Mouse (Mus musculus): ENCODE measurements around the gene Anapc16. TPM values are rescaled to one million over a fixed set of nuclear protein-coding genes. Genes with fewer than 3 reads are reported as not detected.

The Anapc16 gene
- polyA plus RNA-seq, 1 experiment from 2014 or later: 67.8 TPM

DNA sequence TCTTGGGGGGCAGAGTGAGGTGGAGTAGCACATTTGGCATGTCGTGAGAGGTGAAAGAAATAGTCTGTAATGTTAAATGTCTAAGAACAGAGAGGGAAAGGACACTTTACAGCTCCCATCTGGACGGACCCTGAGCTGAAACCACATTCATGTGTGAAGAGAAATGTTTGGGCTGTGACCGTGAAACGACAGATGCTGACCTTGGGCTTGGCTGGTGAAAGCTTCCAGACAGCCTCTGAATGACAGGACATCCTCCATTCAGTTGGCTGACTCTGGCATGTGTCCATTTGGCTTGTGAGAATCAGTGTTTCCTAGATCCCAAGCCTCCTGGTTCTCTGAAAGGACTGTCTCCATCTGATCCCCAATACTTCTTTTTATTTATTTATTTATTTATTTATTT lies 14.9 kb downstream of the Anapc16 start:
- in situ Hi-C loops (cut with MboI; ENCODE audit: low pct_unique_long_range_greater_than_20kb): no loop called here
- TF ChIP-seq CTCF (IDR thresholded peaks at IDR 0.05): no peak
- no peaks in the 10 kb centered on the region for H3K27me3 ChIP-seq
- DNase-seq (ENCODE audit: low read depth, low spot score): no peak
- no peak for ATAC-seq
- POLR2A ChIA-PET: interaction anchor here (0.7 kb wide), 1 partner anchor 8 kb away, joined by 3 read pairs; no protein-coding TSS in a partner anchor
- CTCF ChIA-PET: no interaction called here

DNA sequence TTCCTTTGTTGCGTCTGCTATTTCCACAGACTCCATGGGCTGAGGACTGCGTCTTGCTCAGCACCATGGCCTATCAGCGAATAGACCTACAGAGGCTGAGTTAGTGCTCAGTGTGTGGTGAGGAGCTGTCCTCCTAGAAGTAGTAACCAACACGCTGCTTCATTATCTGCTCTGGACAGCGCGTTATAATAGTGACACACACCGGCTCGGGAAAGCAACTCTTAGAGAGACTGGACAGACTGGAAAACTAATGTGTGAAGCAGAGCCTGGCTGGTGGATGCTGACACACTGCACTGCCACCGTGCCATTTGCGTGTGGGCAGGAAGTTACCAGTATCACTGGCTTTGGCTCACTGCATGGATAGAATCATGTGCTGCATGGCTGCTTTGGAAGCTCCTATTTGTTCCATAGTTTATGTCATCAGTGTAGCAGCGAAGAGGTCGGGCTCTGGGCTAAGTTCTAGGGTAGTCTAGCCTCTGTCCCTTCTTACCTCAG lies 20.5 kb downstream of the Anapc16 start:
- no peak for TF ChIP-seq CTCF (IDR thresholded peaks at IDR 0.05)
- ATAC-seq: no peak
- ChIA-PET POLR2A (interaction anchor here (0.5 to 0.9 kb wide), 2 partner anchors 10 to 13 kb away, joined by 3 to 7 read pairs; no protein-coding TSS in a partner anchor), CTCF (interaction anchor here (1.2 kb wide), 1 partner anchor 8 kb away, joined by 3 read pairs; no protein-coding TSS in a partner anchor)
- no peaks in the 10 kb centered on the region for H3K27me3 ChIP-seq
- DNase-seq (ENCODE audit: low read depth, low spot score): no peak
- in situ Hi-C loops (cut with MboI; ENCODE audit: low pct_unique_long_range_greater_than_20kb): no loop called here

DNA sequence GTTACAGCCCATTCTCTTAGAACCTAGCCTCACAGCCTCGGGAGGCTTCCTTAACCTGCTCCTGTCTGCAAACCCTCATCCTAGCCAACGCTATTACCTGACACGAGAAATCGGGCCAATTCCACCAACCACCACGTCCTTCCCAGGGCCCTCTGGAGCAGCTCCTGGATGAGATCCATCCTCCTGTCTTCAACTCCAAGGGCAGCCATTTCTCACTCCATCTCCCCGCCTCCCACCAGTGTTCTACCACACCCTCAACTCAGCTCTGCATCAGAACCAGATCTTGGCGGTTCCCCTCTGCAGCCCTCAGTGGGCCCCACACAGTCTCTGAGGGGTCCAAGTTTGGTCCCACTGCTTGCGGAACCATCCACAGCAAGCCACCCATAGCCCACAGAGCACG lies 21.1 kb downstream of the Anapc16 start:
- ChIA-PET CTCF (no interaction called here), POLR2A (interaction anchor here (0.9 to 1.5 kb wide), 2 partner anchors 10 to 84 kb away, joined by 3 read pairs; no protein-coding TSS in a partner anchor)
- TF ChIP-seq CTCF (IDR thresholded peaks at IDR 0.05): no peak
- no peak for DNase-seq (ENCODE audit: low read depth, low spot score)
- in situ Hi-C loops (cut with MboI; ENCODE audit: low pct_unique_long_range_greater_than_20kb): no loop called here
- no peaks in the 10 kb centered on the region for H3K27me3 ChIP-seq
- ATAC-seq: no peak

DNA sequence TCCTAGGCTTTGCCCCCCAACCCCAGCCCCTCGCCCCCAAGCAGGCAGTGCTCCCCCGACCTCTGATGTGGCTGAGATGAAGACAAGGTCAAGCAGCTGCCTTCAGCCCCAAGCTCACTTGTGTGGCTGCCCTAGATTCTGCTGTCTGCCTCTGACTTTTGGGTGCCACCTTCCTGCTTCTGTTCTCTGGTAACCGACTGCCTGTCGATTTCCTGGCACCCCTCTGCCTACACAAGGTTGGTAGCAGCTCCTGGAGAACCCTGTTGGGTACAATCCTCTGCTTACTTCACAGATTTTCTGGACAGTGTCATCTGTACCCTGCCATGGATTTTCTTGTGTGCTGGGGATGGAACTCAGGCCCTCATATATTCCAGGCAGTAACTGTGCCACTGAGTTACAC lies 21.6 kb downstream of the Anapc16 start:
- no peak for DNase-seq (ENCODE audit: low read depth, low spot score)
- H3K27me3 ChIP-seq: no peaks in the 10 kb centered on the region
- POLR2A ChIA-PET: interaction anchor here (1.5 kb wide), 1 partner anchor 84 kb away, joined by 3 read pairs; no protein-coding TSS in a partner anchor
- TF ChIP-seq CTCF (IDR thresholded peaks at IDR 0.05): no peak
- CTCF ChIA-PET: interaction anchor here (1.3 kb wide), 1 partner anchor 18 kb away, joined by 4 read pairs; no protein-coding TSS in a partner anchor
- no peak for ATAC-seq
- in situ Hi-C loops (cut with MboI; ENCODE audit: low pct_unique_long_range_greater_than_20kb): no loop called here

DNA sequence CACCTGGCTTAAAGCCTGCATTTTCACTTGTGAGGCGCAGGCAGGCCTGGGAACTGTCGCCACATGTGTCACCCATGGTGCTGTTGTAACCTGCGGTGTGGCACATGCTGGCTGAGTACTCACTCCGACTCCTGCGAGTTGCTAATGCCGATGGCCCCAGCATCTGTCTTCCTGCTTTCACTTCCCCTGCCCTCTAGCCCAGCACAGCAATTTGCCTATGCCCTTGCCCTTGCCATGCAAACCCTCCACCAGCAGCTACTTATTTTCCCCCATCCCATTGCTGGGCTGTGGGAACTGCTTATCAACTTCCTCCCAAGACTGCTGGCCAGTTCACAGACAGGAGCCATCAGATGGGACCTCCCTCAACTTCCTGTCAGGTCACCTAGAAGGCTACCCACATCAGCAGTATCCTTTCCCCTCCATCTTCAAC lies 22.1 kb downstream of the Anapc16 start:
- ChIA-PET POLR2A (interaction anchor here (1.5 kb wide), 1 partner anchor 83 kb away, joined by 3 read pairs; no protein-coding TSS in a partner anchor), CTCF (interaction anchor here (1.3 kb wide), 2 partner anchors 10 to 19 kb away, joined by 3 to 4 read pairs; no protein-coding TSS in a partner anchor)
- ATAC-seq: no peak
- no peak for DNase-seq (ENCODE audit: low read depth, low spot score)
- in situ Hi-C loops (cut with MboI; ENCODE audit: low pct_unique_long_range_greater_than_20kb): no loop called here
- H3K27me3 ChIP-seq: no peaks in the 10 kb centered on the region
- no peak for TF ChIP-seq CTCF (IDR thresholded peaks at IDR 0.05)

DNA sequence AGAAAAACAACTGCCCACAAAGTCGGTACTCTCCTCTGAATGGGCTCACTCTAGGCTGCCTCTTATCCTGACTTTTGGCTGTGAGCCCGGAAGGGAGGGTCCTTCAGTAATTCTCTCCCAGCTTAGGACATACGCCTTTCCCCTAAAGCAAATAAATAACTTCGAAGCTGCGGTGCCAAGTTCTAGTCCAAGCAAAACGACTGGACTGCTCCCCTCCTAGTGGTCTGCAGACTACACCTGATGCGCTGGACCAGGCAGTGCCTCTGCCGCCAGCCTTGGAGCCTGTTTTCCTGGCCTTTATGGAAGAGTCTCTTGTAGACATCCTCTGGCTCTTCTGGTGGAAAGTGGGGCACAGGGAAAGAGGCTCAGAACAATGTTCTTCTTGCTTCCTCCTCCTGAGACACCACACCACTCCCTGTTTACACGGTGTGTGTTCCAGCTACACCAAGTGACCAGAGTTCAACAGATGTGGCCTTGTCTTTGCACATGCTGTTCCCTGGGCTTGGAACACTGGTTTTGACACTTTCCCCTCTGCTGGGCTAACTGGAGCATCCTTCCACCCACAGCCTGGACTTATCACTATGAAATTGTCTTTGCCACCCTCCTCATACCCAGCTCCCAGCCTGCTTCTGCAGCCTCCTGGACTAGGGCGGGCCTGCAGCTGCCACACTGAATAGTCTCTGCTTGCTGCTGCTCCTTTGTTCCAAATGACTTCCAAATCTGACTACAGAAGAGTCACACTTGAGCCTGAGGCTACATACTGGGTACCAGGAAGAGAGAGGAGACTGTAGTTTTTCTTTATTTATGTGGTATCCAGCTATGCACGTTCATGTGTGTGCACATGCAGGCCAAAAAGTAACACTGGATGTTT lies 23.8 kb downstream of the Anapc16 start:
- ChIA-PET POLR2A (interaction anchor here (0.9 kb wide), 1 partner anchor 15 kb away, joined by 3 read pairs; no protein-coding TSS in a partner anchor), CTCF (interaction anchor here (1.1 to 1.4 kb wide), 2 partner anchors 19 to 85 kb away, joined by 3 to 5 read pairs; no protein-coding TSS in a partner anchor)
- no peaks in the 10 kb centered on the region for H3K27me3 ChIP-seq
- TF ChIP-seq CTCF (IDR thresholded peaks at IDR 0.05): no peak
- no peak for DNase-seq (ENCODE audit: low read depth, low spot score)
- ATAC-seq: peak; percentile 45
- in situ Hi-C loops (cut with MboI; ENCODE audit: low pct_unique_long_range_greater_than_20kb): no loop called here

DNA sequence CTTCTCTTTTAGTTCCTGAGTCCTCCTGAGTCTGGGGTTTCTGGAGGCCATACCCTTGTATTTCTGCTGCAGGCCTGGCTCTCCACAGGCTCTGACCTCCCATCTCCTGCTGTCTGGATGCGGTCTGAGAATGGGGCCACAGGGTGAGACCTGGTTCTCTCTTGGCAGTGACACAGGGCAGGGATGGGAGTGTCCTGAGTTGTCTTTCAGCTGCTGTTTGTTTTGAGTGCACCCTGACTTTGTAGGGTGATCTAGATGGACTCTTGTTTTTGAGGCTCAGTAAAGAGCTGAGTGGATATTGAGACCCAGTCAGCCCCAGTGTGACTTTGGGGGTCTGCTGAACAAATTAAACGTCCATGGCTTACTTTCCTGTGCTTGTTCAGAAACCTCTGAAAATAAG lies 24.5 kb downstream of the Anapc16 start:
- ChIA-PET CTCF (interaction anchor here (1.1 to 1.6 kb wide), 3 partner anchors 12 to 84 kb away, joined by 3 to 9 read pairs (median 3); no protein-coding TSS in a partner anchor), POLR2A (no interaction called here)
- DNase-seq (ENCODE audit: low read depth, low spot score) (no peak), ATAC-seq (no peak)
- H3K27me3 ChIP-seq: no peaks in the 10 kb centered on the region
- no peak for TF ChIP-seq CTCF (IDR thresholded peaks at IDR 0.05)
- in situ Hi-C loops (cut with MboI; ENCODE audit: low pct_unique_long_range_greater_than_20kb): no loop called here

GRCm38 (mm10) chr10:59977715-59978343 lies 25.1 kb downstream of the Anapc16 start:
- in situ Hi-C loops (cut with MboI; ENCODE audit: low pct_unique_long_range_greater_than_20kb): no loop called here
- no peak for DNase-seq (ENCODE audit: low read depth, low spot score)

GRCm38 (mm10) chr10:59977141-59977540 lies 25.8 kb downstream of the Anapc16 start:
- ChIA-PET POLR2A (no interaction called here), CTCF (interaction anchor here (1.1 to 1.6 kb wide), 3 partner anchors 12 to 83 kb away, joined by 3 to 9 read pairs (median 3); no protein-coding TSS in a partner anchor)
- H3K27me3 ChIP-seq: no peaks in the 10 kb centered on the region
- ATAC-seq: no peak
- in situ Hi-C loops (cut with MboI; ENCODE audit: low pct_unique_long_range_greater_than_20kb): no loop called here
- TF ChIP-seq CTCF (IDR thresholded peaks at IDR 0.05): no peak
- DNase-seq (ENCODE audit: low read depth, low spot score): no peak

More at GRCm38 (mm10) chr10:59977715-59978343, 25.1 kb downstream of the Anapc16 start:
- no peaks in the 10 kb centered on the region for H3K27me3 ChIP-seq
- no peak for TF ChIP-seq CTCF (IDR thresholded peaks at IDR 0.05)
- ChIA-PET CTCF (interaction anchor here (1.1 to 1.6 kb wide), 3 partner anchors 12 to 84 kb away, joined by 3 to 9 read pairs (median 3); no protein-coding TSS in a partner anchor), POLR2A (no interaction called here)
- ATAC-seq: no peak

- CTCF ChIA-PET: no interaction called here
- POLR2A ChIA-PET: interaction anchor here (0.7 kb wide), 1 partner anchor 17 kb away, joined by 4 read pairs; no protein-coding TSS in a partner anchor
- in situ Hi-C loops (cut with MboI; ENCODE audit: low pct_unique_long_range_greater_than_20kb): no loop called here
- no peak for ATAC-seq
- no peak for DNase-seq (ENCODE audit: low read depth, low spot score)
- TF ChIP-seq CTCF (IDR thresholded peaks at IDR 0.05): no peak
- H3K27me3 ChIP-seq: no peaks in the 10 kb centered on the region
Observed at GRCm38 (mm10) chr10:59974786-59975185, 28.1 kb downstream of the Anapc16 start.

Data from Patski (cell line).